ENCODE assay signal across 28 mouse cellular contexts in genomic region chr8:108507769-108508168, GRCm38 (mm10).
"Had no signal": no experiment of that assay in that cellular context is flagged by ENCODE, and none has a peak within 500 bp of the region (broad histone marks: within the 10 kb centered on the region; RNA-seq: fewer than 3 reads in every experiment).

No protein-coding gene starts in this region.

- H3K9ac ChIP-seq: heart, embryonic 12.5 days; hindbrain, embryonic 12.5 days; hindbrain, embryonic 14.5 days; intestine, embryonic 15.5 days; limb, embryonic 12.5 days; liver, embryonic 13.5 days; liver, embryonic 15.5 days had no signal

- H3K9me3 ChIP-seq: heart, embryonic 10.5 days; heart, embryonic 12.5 days; hindbrain, embryonic 10.5 days; hindbrain, embryonic 12.5 days; intestine, embryonic 15.5 days; limb, embryonic 10.5 days; limb, embryonic 12.5 days; liver, embryonic 13.5 days; liver, embryonic 15.5 days had no signal

- DNase-seq: gastrocnemius, adult 2 months; gastrocnemius, postnatal 10 days; gastrocnemius, postnatal 25 days; heart, adult 18-20 months; heart, postnatal 10 days; heart, postnatal 4 days; kidney, adult 18-20 months; kidney, adult 8-10 months; kidney, postnatal 10 days; kidney, postnatal 25 days; kidney, postnatal 4 days; liver; liver, embryonic 13.5 days had no signal

- H3K4me1 ChIP-seq: heart, embryonic 10.5 days; heart, embryonic 12.5 days; intestine, embryonic 15.5 days; liver, embryonic 13.5 days; liver, embryonic 15.5 days had no signal

- H3K36me3 ChIP-seq: heart, embryonic 10.5 days; heart, embryonic 12.5 days; hindbrain, embryonic 10.5 days; hindbrain, embryonic 12.5 days; intestine, embryonic 15.5 days; limb, embryonic 10.5 days; limb, embryonic 12.5 days; liver, embryonic 13.5 days; liver, embryonic 15.5 days had no signal

- H3K4me3 ChIP-seq: gastrocnemius, adult 2 months; heart, embryonic 10.5 days; heart, embryonic 12.5 days; hindbrain, embryonic 10.5 days; hindbrain, embryonic 12.5 days; intestine, embryonic 15.5 days; layer of hippocampus, adult 2 months; left cerebral cortex, adult 2 months; limb, embryonic 10.5 days; limb, embryonic 12.5 days; liver, embryonic 13.5 days; liver, embryonic 15.5 days had no signal

- ATAC-seq: hindbrain, embryonic 16.5 days; inflammation-experienced regulatory T-cells, adult 6 months; intestine, embryonic 15.5 days; intestine, postnatal 0 days had no signal

- H3K4me2 ChIP-seq: heart, embryonic 12.5 days; hindbrain, embryonic 12.5 days; hindbrain, embryonic 14.5 days; intestine, embryonic 15.5 days; limb, embryonic 12.5 days; liver, embryonic 11.5 days; liver, embryonic 13.5 days; liver, embryonic 15.5 days had no signal

- H3K27me3 ChIP-seq: heart, embryonic 12.5 days; intestine, embryonic 15.5 days; limb, embryonic 12.5 days; liver, embryonic 13.5 days; liver, embryonic 15.5 days had no signal

- H3K27ac ChIP-seq: gastrocnemius, adult 2 months; heart, embryonic 10.5 days; hindbrain, embryonic 10.5 days; hindbrain, embryonic 12.5 days; hindbrain, embryonic 14.5 days; intestine, embryonic 15.5 days; layer of hippocampus, adult 2 months; left cerebral cortex, adult 2 months; limb, embryonic 12.5 days; liver, embryonic 13.5 days; liver, embryonic 15.5 days had no signal
